Mouse (Mus musculus): Measurements from ENCODE around the gene Mettl21a. TPM values are rescaled to one million over a fixed set of nuclear protein-coding genes. Genes with fewer than 3 reads are reported as not detected.
"Not testable (repeated sequence)": the region's sequence is repeated elsewhere in the genome, so short reads cannot be mapped to it uniquely, and the experiment has no call there.

The Mettl21a gene
- total RNA-seq (2021): 10 to 100 TPM in 1 of 2 experiments, 1 to 10 TPM in 1; 8.0 to 15.1 TPM
- long read RNA-seq, experiment 1, transcript Mettl21a-202 (4 exons, 2,030 nt): major isoform, 13 of 18 reads
- long read RNA-seq, experiment 1, partial matches to known transcripts: 0 of 18 reads
- long read RNA-seq, experiment 1, other reads (novel, unspliced or antisense): 1 of 18 reads
- long read RNA-seq, experiment 2, transcript Mettl21a-202 (4 exons, 2,030 nt): major isoform, 10 of 10 reads
- long read RNA-seq, experiment 2, partial matches to known transcripts: 0 of 10 reads
- long read RNA-seq, experiment 2, other reads (novel, unspliced or antisense): 0 of 10 reads

DNA sequence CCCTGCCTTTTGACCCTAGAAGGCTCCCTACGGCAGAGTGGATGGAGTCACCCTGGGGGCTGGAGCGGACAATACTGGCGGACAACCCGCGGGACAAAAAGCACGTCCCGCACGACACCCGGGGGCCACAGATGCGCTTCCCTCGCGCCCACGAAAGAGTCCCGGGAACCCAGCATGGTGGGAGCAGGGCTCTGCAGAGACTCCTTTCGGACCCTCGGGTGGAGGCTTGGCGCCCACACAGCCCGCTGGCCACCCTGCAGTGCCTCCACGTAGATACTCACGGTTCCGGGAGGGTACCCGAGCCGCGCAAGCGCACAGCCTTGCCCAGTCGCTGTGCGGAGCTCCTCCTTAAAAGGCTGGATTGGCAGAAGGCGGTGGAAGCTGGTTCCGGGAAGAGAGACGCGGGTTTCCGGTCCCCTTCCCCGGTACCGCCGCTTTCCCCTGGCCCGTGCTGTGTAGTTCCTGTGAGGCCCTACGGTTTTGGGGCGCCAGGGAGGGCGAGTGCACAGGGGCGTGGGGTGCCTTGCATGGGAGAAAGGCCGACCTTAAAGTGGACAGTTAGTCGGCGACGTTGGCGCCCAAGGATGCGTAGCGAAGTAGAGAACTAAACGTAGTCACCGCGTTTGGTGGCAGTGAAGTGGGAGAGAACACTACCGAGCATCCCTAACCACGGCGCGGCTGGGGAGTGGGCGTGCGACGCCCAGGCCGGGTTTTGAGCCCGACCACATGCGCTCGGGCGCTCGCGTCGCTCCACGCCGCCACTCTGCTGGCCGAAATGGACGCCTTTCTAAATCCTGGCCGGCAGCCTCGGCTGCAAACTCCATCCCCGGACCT, at the start of gene Mettl21a:
TSS of gene Mettl21a (minus strand) at position 362 of the 834 bp plus-strand sequence.
- peak; percentile 90 for DNase-seq

DNA sequence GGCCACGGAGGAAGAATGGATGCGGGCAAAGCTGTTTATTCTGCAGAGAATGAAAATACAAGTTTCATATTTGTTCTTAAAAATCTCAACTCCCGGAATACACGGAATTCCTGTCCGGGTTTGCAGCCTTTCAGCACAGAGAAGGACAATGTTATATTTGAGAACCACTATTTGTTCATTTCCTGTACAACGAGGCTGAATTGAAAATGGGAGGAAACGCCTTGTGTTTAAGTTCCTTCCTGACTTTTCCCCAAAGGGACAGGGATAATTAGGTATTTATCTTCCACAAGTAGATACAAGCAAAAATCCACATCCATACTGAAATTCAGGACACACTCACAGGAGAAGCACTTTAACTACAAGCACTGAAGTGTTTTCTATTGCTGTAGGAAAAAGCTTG, 41.8 kb upstream of the Mettl21a start:
- DNase-seq: no peak

DNA sequence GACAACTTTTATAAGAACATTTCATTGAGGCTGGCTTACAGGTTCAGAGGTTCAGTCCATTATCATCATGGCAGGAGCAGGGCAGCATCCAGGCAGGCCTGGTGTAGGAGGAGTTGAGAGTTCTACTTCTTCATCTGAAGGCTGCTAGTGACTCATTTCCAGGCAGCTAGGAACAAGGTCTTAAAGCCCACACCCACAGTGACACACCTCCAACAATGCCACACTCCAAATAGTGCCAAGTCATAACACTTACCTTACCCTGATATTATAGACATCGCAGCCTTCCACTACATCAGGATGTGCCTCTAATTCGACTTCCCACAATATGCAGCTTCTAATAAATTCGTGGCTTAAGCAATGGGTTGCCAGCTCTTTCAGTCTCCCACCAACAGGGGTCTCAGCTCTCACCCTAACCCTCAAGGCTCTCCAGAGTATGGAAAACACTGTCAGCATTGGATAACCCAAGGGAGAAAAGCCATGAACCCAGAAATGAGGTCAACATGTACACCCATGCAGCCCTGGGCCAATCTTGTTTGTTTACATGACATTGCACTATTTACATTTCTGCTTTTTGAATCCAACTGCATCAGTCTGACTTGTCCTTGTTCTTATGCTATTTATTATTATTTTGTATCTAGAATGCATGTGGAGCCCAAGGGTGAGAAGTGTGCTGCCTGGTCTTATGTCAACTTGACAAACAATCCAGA, 39.5 kb upstream of the Mettl21a start:
- DNase-seq: no peak

DNA sequence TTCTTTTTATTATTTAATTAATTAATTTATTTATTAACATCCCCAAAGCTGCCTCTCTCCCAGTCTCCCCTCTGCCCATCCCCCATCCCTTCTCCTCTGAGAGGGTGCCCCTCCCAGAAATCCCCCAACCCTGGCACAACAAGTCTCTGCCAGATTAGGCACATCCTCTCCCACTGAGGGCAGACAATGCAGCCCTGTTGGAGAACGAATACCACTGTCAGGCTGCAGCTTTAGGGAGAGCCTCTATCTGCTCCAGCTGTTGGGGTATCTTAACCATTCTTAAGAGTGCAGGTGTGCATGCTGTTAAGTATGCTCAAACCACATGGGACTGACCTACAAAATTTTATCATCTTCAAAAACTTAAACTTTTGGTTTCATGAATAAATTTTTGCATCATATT, 38.4 kb upstream of the Mettl21a start:
- no peak for DNase-seq

DNA sequence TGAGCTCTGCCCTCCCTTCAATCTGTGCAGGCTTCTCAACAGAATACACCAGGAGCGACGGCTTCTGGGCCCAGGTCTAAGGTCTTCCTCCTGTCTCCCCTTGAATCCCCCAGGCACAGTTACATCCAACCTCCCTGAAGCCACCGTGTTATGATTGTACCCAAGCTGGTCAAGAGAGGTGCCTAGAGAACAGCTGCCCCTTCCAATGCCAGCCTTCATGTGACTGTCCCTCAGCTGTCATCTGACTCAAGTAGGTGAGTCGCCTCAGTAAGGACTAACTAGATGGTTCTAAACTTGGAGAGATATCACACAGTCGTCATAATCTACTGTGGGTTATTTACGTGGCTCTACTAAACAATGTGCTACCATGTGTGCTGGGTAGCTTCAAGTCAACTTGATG, 36.7 kb upstream of the Mettl21a start:
- no peak for DNase-seq

DNA sequence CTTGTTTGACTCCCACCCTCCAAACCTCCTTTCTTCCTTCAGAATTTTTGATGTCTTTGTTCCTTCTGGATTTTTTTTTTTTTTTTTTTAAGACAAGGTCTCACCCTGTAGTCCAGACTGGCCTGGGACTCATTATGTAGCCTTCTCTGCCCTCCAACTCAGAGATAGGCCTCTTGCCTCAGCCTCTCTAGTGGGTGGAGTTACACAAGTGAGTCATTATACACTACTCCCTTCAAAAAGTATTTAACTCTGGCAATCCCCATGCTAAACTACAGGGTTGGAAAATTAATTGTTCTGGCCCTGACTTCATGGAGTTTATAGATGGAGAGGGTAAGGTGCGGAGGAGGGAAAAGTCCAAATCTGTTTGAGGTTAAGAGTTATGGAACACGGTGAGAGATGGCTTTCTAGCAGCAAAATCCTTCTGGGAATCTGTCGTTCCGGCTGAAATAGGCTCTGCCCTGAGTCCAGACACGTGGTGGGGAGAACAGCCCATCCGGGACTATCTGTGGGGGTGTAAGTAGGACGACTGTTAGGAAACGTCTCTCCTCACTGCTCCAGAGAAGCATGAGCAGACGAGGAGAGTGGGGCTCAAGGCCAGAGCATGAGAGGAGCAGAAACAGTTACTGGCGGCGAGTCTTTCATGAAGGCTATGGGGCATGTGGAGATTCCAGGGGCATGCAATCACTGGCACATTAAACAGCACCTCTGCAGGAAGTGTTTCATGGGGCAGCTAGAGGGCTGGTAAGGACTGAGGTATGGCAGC, 32.5 kb upstream of the Mettl21a start:
- peak; percentile 7 for DNase-seq

DNA sequence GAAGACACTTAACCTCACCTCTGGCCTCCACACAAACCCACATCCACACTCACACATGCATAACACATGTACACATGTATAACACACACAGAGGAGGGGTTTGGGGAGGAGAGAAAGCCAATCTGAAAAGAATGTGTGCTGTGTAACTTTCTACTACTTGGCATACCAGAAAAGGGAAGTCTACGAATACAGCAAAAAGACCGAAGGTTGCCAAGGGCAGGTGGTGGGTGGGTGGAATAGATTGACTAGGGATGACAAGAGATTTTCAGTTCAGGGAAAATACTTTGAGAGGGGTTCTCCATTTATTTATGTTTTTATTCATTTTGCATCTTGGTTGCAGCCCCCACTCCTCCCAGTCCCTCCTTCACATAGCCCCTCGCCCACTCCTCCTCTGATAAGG, 27.5 kb upstream of the Mettl21a start:
- no peak for DNase-seq

DNA sequence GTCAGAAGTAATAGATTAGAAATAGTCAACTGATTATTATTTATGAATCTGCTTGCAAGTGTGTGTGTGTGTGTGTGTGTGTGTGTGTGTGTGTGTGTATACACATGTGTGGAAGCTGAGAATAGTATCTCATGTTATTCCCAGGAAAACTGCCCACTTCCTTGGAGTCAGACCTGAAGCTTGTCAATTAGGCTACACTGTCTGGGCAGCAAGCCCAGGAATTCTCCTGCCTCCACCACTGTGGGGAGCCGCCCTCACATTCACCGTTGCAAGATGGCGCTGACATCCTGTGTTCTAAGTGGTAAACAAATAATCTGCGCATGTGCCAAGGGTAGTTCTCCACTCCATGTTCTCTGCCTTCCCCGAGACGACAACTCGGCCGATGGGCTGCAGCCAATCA, 25.5 kb upstream of the Mettl21a start:
- not testable (repeated sequence) for DNase-seq

DNA sequence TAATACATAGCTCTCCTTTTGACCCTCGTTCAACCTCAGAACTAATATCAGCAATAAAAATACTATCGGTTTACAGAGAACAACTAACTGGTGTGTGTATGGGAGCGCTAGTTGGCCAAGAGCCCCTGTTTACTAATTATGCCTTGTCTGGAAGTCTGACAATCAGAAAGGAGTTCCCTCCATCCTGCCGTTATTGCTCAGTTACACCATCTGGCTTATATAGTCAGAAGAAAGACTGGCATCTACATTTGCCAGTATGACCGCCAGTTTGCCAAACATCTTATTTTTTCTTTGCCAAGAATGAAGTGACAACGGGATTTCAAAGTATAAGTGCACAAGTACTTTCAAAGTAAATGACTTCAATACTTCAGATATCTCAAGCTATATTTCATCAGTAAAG, 24.0 kb upstream of the Mettl21a start:
- DNase-seq: no peak

DNA sequence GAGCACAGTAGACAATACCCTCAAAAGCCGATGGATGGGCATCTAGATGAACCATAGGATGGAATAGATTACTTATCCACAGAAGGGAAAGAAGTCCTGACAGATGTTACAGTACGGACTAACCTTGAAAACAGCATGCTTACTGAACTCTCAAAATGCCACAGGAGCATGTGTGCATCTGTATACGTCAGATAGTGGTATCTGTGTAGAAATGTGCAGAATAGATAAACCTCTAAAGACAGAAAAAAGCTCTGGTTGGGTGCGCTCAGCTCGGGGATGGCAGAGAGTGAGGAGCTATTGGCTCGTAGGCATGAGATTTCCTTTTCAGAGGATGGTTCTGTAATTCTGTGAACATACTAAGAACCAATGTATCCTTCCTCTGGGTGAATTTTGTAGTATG, 22.2 kb upstream of the Mettl21a start:
- no peak for DNase-seq

DNA sequence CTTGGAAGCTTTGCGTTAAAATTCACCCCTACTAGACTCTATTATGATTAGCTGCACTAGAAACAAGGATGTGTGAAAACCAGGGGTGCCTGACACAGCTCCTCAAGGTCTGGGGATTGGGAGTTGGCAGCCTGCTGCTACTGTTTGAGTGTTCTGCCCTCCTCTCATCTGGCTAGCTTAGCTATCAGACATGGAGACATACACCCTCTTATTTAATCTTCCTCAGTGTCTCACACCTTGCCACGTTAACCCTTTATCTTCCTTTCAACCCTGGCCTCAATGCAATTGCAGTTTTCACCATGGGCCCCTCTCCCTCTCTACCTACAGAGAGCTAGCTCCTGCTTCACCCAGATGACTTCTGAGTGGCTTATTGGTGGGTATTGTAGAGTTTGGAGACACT, 18.6 kb upstream of the Mettl21a start:
- DNase-seq: no peak

DNA sequence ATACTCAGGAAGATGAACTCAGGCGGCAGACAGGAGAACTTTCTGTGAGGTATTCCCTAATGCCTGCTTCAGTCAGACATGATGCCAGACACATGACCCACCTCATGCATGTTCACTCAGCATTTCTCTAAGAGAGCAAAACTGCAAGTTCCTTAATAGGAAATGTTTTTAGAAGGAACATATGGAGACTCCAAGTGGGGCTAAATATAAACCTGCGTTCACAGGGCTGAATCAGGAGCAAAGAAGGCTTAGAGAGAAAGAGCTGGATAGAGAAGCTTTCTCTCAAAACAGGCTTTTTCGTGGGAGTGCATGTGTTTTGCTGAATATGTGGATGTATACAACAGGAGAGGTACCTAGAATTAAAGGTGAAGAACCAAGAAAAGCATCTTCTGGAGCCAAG, 16.2 kb upstream of the Mettl21a start:
- DNase-seq: no peak

DNA sequence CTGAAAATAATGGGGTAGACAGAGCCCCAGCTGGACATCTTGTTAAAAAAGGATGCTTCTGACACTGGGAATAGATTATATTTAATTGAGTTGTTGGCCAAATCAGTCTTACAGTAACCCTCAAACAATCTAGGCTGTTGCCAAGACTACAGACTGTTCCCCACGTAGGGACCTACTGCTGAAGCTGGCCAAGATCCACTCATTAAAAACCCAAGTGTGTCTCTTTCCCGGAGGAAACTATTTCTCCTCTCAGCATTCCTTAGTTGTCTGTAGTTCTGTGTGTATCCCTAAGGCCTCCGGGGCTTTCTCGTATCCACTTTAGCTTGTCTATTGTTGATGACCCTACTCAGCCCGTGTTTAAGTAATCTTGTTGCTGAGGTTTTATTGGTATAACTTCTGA, 14.5 kb upstream of the Mettl21a start:
- DNase-seq: no peak

DNA sequence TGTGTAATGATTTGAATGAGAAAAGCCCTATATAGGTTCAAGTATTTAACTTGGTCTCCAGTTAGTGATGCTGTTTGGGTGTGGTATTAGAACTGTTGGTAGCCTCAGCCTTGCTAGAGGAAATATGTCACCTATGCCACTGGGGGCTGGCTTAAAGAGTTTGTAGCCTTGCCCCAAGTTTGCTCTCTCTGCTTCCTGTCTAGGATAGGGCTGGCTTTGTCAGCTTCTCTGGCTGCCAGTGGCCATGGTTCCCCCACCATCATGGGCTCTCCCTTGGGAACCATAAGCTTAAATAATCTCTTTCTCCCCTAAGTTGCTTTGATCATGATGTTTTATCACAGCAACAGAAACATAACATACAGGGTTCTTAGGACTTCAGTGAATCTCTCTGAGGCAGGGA, 8.2 kb upstream of the Mettl21a start:
- DNase-seq: no peak

DNA sequence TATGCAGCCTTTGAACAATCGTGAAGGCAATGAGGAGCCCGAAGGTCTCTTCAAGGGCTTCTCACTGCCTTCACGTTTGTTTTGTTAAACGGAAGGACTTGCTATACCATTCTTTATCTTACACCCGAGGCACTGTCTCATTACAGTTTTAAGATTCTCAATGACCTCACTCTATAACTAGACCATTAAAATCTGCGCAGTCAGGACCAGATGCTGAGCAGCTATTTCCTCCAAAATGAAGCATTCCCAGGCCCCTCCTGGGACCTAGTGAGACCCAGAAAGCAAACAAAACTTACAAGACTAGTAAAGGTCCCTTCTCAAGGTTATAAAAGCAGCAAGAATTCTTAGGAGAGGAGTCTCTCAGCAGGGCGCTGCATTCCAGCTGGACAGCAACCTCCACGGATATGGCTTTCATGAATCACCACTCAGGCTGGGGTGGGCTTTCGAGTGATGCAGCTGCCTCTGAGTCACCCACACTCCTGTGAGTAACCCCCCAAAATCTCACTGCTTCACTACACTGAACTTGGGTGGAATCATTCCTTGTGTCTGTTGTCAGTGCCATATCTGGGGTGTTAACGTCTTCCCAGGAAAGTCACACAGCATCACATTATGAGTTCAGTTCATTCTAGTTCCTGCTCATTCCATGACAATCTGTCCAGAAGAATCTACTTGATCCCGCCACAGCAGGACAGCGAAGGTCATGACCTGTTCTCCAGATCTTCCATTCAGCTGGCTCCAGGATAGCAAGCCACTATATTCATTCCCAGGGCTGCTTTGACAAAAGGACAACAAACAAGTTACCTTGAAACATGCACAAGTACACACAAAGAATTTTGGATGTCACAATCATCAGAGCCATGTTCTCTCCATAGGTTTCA, 6.8 kb upstream of the Mettl21a start:
- no peak for DNase-seq

DNA sequence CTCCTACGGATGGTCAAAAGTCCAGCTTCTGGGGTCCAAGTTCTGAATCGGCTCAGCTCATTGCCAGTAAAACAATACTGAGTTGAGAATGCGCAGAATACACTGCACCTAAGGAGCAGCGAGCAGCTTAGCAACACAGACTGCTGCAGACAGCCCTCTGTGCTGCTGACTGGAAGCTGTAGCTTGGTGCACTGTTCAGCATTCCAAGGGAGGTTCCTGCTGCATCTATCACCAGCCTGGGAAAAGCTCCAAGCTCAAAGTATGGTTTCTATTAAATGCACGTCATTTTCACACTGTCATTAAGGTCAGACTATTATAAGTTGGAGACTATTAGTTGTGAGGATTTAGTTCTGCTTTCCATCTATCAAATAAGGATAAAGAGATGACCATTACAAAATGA, 4.1 kb upstream of the Mettl21a start:
- DNase-seq: no peak

DNA sequence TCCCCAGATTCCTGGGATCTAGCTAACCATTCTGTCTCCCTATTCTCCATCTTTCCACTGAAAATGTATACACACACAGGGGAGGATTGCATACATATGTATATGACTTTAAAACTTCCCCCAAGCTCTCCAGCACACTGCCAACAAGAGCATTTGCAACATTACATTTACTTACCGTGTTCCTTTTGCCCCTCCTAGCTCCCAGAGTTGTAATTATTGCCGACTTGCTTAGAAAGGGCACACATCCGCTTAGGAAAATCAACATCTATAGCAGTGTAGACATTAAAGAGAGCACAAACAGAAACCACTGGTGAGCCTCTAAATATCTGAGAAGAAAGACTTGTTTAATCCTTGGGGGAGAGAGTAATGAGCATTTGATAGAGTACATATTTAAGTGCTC, 1.2 kb upstream of the Mettl21a start:
- no peak for DNase-seq

DNA sequence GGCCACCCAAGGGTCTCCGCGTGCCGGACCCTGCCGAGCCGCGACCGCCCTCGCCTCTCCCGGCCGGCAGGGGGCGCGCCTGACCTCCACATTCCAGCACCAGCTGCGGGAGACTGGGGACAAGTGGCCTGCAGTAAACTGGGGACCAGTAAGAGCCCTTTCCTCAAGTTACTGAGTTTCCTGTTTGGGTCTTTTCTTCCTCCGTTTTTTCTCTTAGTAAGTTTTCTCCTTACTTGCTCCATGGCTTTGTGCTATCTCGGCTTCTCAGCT, 608 bp upstream of the Mettl21a start:
- peak; percentile 92 for DNase-seq

DNA sequence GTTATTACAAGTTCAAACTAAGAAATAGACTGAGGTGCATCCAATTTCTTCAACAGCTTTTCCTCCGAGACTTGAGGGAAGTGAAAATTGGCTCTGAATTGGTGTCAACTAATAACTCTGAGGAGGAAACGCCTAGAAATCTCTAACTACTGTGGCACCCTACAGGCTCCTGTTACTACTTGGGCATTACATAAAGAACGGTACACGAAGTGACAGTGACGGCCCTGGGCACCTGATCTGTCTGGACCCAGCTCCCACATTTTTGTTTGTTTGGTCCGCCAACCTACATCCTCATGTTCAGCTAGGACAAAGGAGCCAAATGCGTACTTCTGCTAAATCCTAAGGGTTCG, 536 bp downstream of the Mettl21a start:
- no peak for DNase-seq

DNA sequence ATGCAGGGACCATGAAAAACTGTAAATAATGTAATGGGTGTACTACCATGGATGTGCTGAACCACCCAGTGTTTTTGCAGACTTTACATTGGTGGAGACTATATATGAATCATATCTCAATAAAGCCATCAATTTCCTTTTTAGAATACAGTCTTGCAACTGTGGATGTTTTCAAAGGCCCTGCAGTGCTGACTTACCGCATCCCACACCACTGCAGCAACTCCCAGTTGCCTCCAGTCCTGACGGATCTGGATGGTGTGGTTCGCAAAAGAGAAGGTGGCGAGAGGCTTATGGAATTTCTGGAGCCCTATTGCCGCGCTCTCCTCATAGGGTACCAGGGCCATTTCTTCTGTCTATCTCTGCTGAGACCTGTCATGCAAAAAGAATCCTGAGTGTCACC, 966 bp downstream of the Mettl21a start:
- no peak for DNase-seq

DNA sequence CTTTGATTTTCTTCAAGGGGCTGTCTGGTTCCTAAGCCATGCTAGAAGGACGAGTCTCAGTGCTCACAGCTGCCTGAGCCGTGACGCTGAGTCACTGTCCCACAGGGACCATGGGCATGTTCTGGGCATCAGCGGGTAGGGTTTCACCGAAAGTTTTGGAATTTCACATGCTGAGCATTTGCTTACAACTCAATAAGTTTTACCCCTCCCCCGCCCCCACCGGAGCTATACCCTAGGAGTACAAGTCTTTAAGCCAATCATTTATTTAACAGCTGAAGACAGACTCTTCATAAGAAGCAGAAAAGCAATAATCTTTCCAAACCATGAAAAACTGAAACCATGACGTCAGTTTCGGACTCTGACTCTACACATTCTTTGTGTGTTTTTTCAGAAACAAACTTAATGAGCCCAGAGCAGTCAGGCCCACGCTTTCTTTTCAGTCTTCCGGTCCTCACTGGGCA, 1.5 kb downstream of the Mettl21a start:
- DNase-seq: no peak

Data from gastrocnemius, postnatal 10 days (tissue).